9 mouse cellular contexts compared by ENCODE assay signal in the genomic region with DNA sequence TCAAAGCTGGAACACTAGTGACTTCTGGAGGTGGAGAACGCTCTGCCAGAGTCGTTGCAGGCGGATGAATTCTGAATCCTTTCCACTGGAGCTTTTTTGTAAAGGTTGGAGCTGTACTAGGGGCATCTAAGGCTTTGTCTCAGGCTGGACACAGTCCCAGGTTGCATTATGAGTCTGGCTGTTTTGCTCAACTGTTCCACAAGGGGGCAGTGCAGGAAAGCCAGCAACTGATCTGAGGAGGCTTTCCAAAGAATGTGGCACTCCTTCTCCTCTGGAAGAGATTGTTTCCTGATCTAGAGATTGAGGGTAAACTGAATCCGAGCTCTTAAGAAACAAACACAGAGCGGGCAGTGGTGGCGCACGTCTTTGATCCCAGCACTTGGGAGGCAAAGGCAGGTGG.
DNase-seq lines count a peak whose midpoint lies in the region; ATAC-seq and TF ChIP-seq lines count a peak whose summit lies in the region.
"Had no signal": no experiment of that assay in that cellular context is flagged by ENCODE, and none has a peak within 500 bp of the region (broad histone marks: within the 10 kb centered on the region; RNA-seq: fewer than 3 reads in every experiment).

No protein-coding gene starts in this region.

- H3K4me3 ChIP-seq in cerebellum, adult 2 months (replicated peaks; ENCODE audit: insufficient read depth, low read depth, low read length) = no peak overlapping the region
- H3K4me3 ChIP-seq in hindbrain, embryonic 15.5 days = no peak overlapping the region
- H3K4me3 ChIP-seq: liver, embryonic 15.5 days had no signal

- H3K4me2 ChIP-seq in hindbrain, embryonic 15.5 days = no peak overlapping the region
- H3K4me2 ChIP-seq: liver, embryonic 15.5 days had no signal

- TF ChIP-seq CTCF in cerebellum, adult 2 months (IDR thresholded peaks at IDR 0.05; ENCODE audit: borderline replicate concordance, insufficient read depth, low read depth, low read length) = peak; percentile 88

- no peaks in the 10 kb centered on the region for H3K9me3 ChIP-seq in hindbrain, embryonic 15.5 days
- H3K9me3 ChIP-seq: liver, embryonic 15.5 days had no signal

- no peaks in the 10 kb centered on the region for H3K36me3 ChIP-seq in hindbrain, embryonic 15.5 days
- H3K36me3 ChIP-seq: liver, embryonic 15.5 days had no signal

- ATAC-seq in frontal cortex, adult (ENCODE audit: low TSS enrichment) = peak; percentile 64
- peak; percentile 61; the same call in 1 of the 2 replicates for ATAC-seq in hindbrain, embryonic 15.5 days (ENCODE audit: low FRiP score, low read depth)
- no peak for ATAC-seq in erythroblast, adult 5-6 weeks (replicated peaks; ENCODE audit: low FRiP score, poor library complexity, severe bottlenecking)

- no peaks in the 10 kb centered on the region for H3K4me1 ChIP-seq in cerebellum, adult 2 months (ENCODE audit: control insufficient read depth, insufficient read depth, low read length)
- H3K4me1 ChIP-seq in hindbrain, embryonic 15.5 days (replicated peaks) = peaks cover 14% of the 10 kb centered on the region
- H3K4me1 ChIP-seq: liver, embryonic 15.5 days had no signal

- H3K27ac ChIP-seq in cerebellum, adult 2 months (ENCODE audit: insufficient read depth, low read length) = no peak overlapping the region
- H3K27ac ChIP-seq in hindbrain, embryonic 15.5 days (replicated peaks) = no peak overlapping the region
- H3K27ac ChIP-seq: liver, embryonic 15.5 days had no signal

- WGBS in cerebellum, adult 2 months = 3% methylated on average over 7 of the region's 7 CpGs
- WGBS in hindbrain, embryonic 15.5 days = 7% methylated on average over 7 of the region's 7 CpGs

- TF ChIP-seq POLR2A in cerebellum, adult 2 months (IDR thresholded peaks at IDR 0.05; ENCODE audit: borderline replicate concordance, insufficient read depth, low read length) = no peak

- no peaks in the 10 kb centered on the region for H3K27me3 ChIP-seq in cerebellum, adult 2 months (ENCODE audit: control insufficient read depth, insufficient read depth, low read length)
- H3K27me3 ChIP-seq in hindbrain, embryonic 15.5 days = no peaks in the 10 kb centered on the region
- H3K27me3 ChIP-seq: liver, embryonic 15.5 days had no signal

- no peak overlapping the region for H3K9ac ChIP-seq in hindbrain, embryonic 15.5 days
- H3K9ac ChIP-seq: liver, embryonic 15.5 days had no signal

- DNase-seq in WW6 (ENCODE audit: low read depth, low spot score) = peak; percentile 48
- peak; percentile 83 to 90 for DNase-seq in cerebellum, adult 2 months
- peak; percentile 81 to 87 for DNase-seq in layer of hippocampus, postnatal 14 days (ENCODE audit: low spot score in 2 of 2)
- DNase-seq in lung, postnatal 4 days = peak; percentile 62 to 81
- DNase-seq in right cerebral cortex, adult 2 months (ENCODE audit: low spot score in 2 of 2) = peak; percentile 90 to 93
